Mouse (Mus musculus) limb, embryonic 14.5 days (tissue): ENCODE data around the gene Pkhd1. TPM values are rescaled to one million over a fixed set of nuclear protein-coding genes. Genes with fewer than 3 reads are reported as not detected.

Experiments used
- ATAC-seq: fragments of 200-750 bp; cut with Nextera tagmentation; 2 replicates; pipeline ENCODE4 v1.8.0; 2017; ENCODE audit warnings: low read depth, moderate number of reproducible peaks, moderate TSS enrichment; ENCODE audit not compliant: low FRiP score
- DNase-seq: peaks from one replicate; pipeline ENCODE4 v3.0.0-alpha.2; 2015; ENCODE audit warnings: low spot score
- H3K27ac ChIP-seq: fragments of 300-500 bp; sonication (generic); replicated peaks from 2 replicates; pipeline ENCODE4 v1.5.1; 2014; ENCODE audit warnings: low read depth, mild to moderate bottlenecking, low read length, moderate library complexity, mixed read lengths
- H3K27me3 ChIP-seq: fragments of 300-500 bp; sonication (generic); 2 replicates; pipeline ENCODE4 v1.6.1; 2014; ENCODE audit warnings: low read length, mixed read lengths; ENCODE audit not compliant: control insufficient read depth, insufficient read depth
- H3K36me3 ChIP-seq: fragments of 300-500 bp; sonication (generic); 2 replicates; pipeline ENCODE4 v1.6.1; 2014; ENCODE audit warnings: mild to moderate bottlenecking, low read length, moderate library complexity, mixed read lengths; ENCODE audit not compliant: control insufficient read depth, insufficient read depth
- H3K4me1 ChIP-seq: fragments of 300-500 bp; sonication (generic); 2 replicates; pipeline ENCODE4 v1.6.1; 2014; ENCODE audit warnings: antibody characterized with exemption, low read length, mixed read lengths; ENCODE audit not compliant: control insufficient read depth, insufficient read depth
- H3K4me2 ChIP-seq: fragments of 300-500 bp; sonication (generic); replicated peaks from 2 replicates; pipeline ENCODE4 v1.6.1; 2014; ENCODE audit warnings: low read depth, mild to moderate bottlenecking, low read length, moderate library complexity; ENCODE audit not compliant: severe bottlenecking
- H3K4me3 ChIP-seq: fragments of 300-500 bp; sonication (generic); replicated peaks from 2 replicates; pipeline ENCODE4 v1.5.1; 2014; ENCODE audit warnings: low read length
- H3K9ac ChIP-seq: fragments of 300-500 bp; sonication (generic); 2 replicates; pipeline ENCODE4 v1.6.1; 2014; ENCODE audit warnings: mild to moderate bottlenecking, low read depth, low read length, moderate library complexity; ENCODE audit not compliant: severe bottlenecking
- H3K9me3 ChIP-seq: fragments of 300-500 bp; sonication (generic); 2 replicates; pipeline ENCODE4 v1.6.1; 2016; ENCODE audit warnings: low read length; ENCODE audit not compliant: control insufficient read depth
- POLR2A ChIP-seq: fragments of 200-500 bp; IDR thresholded peaks from 2 replicates; pipeline ENCODE4 v1.8.0; 2012; ENCODE audit warnings: inconsistent platforms, mild to moderate bottlenecking, moderate library complexity, borderline replicate concordance; ENCODE audit not compliant: insufficient read depth, insufficient read length; ENCODE audit errors: extremely low read depth
- WGBS: fragments of 180-500 bp; shearing (Covaris S2); extraction: QIAGEN DNeasy Blood & Tissue Kit; methylation state at CpG from one replicate; pipeline ENCODE4 v1.1.7; 2014; 5-methylcytosine and 5-hydroxymethylcytosine counted together
- polyA plus RNA-seq, 2 experiments: library from polyadenylated mRNA; depleted of rRNA in 1 of 2; stranded (reverse) in 1 of 2; unstranded in 1 of 2; fragments of >200 nt; fragmentation: Nextera tagmentation in 1 of 2; extraction: Ambion mirVana in 1 of 2; gene quantifications; 2 replicates each; pipeline versions ENCODE4 v1.2.1 to v1.2.3; 2012 to 2014

Pkhd1 gene
- polyA plus RNA-seq, 2 experiments: 0.25 to 0.32 TPM

DNA sequence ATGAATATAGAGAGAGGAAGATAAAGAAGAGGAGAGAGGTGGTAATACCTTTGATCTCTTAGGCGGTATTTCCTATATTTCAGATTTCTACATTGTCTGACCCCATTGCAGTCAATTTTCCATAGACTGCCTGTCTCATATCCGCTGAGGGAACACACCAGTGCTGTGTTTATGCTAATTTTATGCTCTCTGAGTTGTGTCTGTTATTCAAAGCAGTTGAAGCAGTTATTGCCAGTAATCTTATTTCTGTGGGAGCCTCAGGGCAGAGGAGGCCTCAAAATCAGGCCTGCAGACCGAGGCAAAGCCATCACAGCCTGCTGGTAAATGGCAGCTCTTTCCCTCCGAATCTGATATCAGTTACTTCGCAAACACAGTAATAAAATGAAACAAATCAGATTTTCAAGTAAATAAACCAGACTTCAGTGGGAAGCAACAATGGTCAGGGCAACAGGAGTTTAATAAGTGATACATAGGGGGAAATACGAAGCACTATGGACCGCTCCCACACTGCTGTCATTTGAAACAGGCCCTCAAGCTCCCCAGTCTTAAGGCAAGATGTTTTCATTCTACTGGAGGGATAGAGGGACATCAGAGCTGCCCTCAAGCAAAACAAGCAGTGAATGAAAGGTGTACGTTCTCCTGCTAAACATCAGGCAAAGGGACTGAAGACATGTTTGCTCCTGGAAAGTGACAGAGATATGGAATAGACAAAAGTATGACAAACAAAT is 599.5 kb downstream of the Pkhd1 start:
- WGBS: 74% methylated on average over 8 of the region's 8 CpGs

DNA sequence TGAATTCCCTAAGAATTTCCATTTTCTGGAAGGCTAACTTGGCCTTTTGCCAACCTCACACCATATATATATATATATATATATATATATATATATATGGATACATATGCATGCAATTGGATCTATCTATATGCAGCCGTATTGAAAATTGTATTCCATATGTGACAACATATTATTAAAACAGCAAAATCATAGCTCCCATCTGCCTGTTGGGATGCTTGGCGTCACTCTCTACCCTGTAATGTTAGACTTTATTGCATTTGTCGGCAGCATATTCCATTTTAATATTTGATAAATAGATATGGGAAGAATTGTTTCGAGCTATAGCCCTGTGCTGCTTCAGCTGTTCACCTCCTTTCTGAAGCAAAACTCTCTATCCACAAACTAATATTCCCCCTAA is 600.2 kb downstream of the Pkhd1 start:
- Histone ChIP-seq H3K4me2 (no peak overlapping the region), H3K4me3 (no peak overlapping the region), H3K36me3 (no peaks in the 10 kb centered on the region), H3K4me1 (no peaks in the 10 kb centered on the region), H3K27me3 (no peaks in the 10 kb centered on the region), H3K9ac (no peak overlapping the region), H3K27ac (no peak overlapping the region), H3K9me3 (no peaks in the 10 kb centered on the region)
- DNase-seq (no peak), ATAC-seq (no peak)
- WGBS: 84% methylated on average over 4 of the region's 4 CpGs
- no peak for TF ChIP-seq POLR2A

More for the DNA sequence above, 599.5 kb downstream of the Pkhd1 start:
- Histone ChIP-seq H3K9ac (no peak overlapping the region), H3K9me3 (no peaks in the 10 kb centered on the region), H3K27me3 (no peaks in the 10 kb centered on the region), H3K27ac (no peak overlapping the region), H3K36me3 (no peaks in the 10 kb centered on the region), H3K4me2 (no peak overlapping the region), H3K4me3 (no peak overlapping the region), H3K4me1 (no peaks in the 10 kb centered on the region)
- no peak for DNase-seq
- no peak for ATAC-seq
- TF ChIP-seq POLR2A: no peak

Other genes starting within 250 kb of the Pkhd1 start
- not detected in 2 replicates for gene Il17a, start 112.8 kb upstream of the Pkhd1 start, polyA plus RNA-seq (2012; rRNA removed)
- gene Il17a, start 112.8 kb upstream of the Pkhd1 start, polyA plus RNA-seq (2014; fragmentation: Nextera tagmentation; extraction: Ambion mirVana): not detected in 2 replicates
- 0.45 and 0.72 TPM in 2 replicates for gene Il17f, start 172.6 kb upstream of the Pkhd1 start, polyA plus RNA-seq (2012; rRNA removed)
- gene Il17f, start 172.6 kb upstream of the Pkhd1 start, polyA plus RNA-seq (2014; fragmentation: Nextera tagmentation; extraction: Ambion mirVana): not detected in 2 replicates
- 91.1 and 92.3 TPM in 2 replicates for gene Mcm3, start 202.2 kb upstream of the Pkhd1 start, polyA plus RNA-seq (2012; rRNA removed)
- gene Mcm3, start 202.2 kb upstream of the Pkhd1 start, polyA plus RNA-seq (2014; fragmentation: Nextera tagmentation; extraction: Ambion mirVana): 125 TPM in 2 replicates